Mouse (Mus musculus) liver, embryonic 14.5 days (tissue): ENCODE measurements around the gene Ppp2r3a. TPM values are rescaled to one million over a fixed set of nuclear protein-coding genes. Genes with fewer than 3 reads are reported as not detected.

Source experiments
- ATAC-seq: fragments of 200-750 bp; cut with Nextera tagmentation; 2 replicates; pipeline ENCODE4 v1.8.0; 2017; ENCODE audit warnings: moderate number of reproducible peaks, mild to moderate bottlenecking, moderate library complexity; ENCODE audit not compliant: insufficient read depth
- DNase-seq, 3 experiments: peaks; one replicate each; pipeline ENCODE4 v3.0.0-alpha.2; 2012 to 2013; ENCODE audit warnings: low read depth in 3 of 3, low spot score in 3 of 3
- H3K27ac ChIP-seq: fragments of 300-500 bp; sonication (generic); 2 replicates; pipeline ENCODE4 v1.5.1; 2014; ENCODE audit warnings: moderate library complexity, mild to moderate bottlenecking, control low read depth, inconsistent platforms
- H3K27me3 ChIP-seq: fragments of 300-500 bp; sonication (generic); 2 replicates; pipeline ENCODE4 v1.6.1; 2014; ENCODE audit warnings: mild to moderate bottlenecking, low read length, moderate library complexity; ENCODE audit not compliant: control insufficient read depth, insufficient read depth
- H3K36me3 ChIP-seq: fragments of 300-500 bp; sonication (generic); replicated peaks from 2 replicates; pipeline ENCODE4 v1.6.1; 2014; ENCODE audit warnings: low read depth; ENCODE audit not compliant: control insufficient read depth, insufficient read depth
- H3K4me1 ChIP-seq, 2 experiments: fragments of 200-500 bp in 1 of 2; fragments of 300-500 bp in 1 of 2; sonication (generic) in 1 of 2; replicated peaks; 2 replicates each; pipeline ENCODE4 v1.6.1; 2012 to 2014; ENCODE audit warnings: antibody characterized with exemption in 1 of 2, inconsistent platforms in 1 of 2, low read length in 1 of 2; ENCODE audit not compliant: control insufficient read depth in 2 of 2, insufficient read depth in 2 of 2
- H3K4me2 ChIP-seq: fragments of 300-500 bp; sonication (generic); 2 replicates; pipeline ENCODE4 v1.6.1; 2014; ENCODE audit warnings: low read depth, mild to moderate bottlenecking, control low read depth, moderate library complexity
- H3K4me3 ChIP-seq, 2 experiments: fragments of 200-500 bp in 1 of 2; fragments of 300-500 bp in 1 of 2; sonication (generic) in 1 of 2; 2 replicates each; pipeline ENCODE4 v1.5.1; 2012 to 2014; ENCODE audit warnings: low read depth in 2 of 2, low read length in 2 of 2, mild to moderate bottlenecking in 2 of 2, control low read depth in 1 of 2, inconsistent platforms in 1 of 2, moderate library complexity in 1 of 2; ENCODE audit not compliant: insufficient read depth in 1 of 2
- H3K9ac ChIP-seq: fragments of 300-500 bp; sonication (generic); replicated peaks from 2 replicates; pipeline ENCODE4 v1.6.1; 2014; ENCODE audit warnings: mild to moderate bottlenecking, control low read depth, moderate library complexity
- H3K9me3 ChIP-seq: fragments of 300-500 bp; sonication (generic); 2 replicates; pipeline ENCODE4 v1.6.1; 2016; ENCODE audit warnings: low read length, mixed read lengths; ENCODE audit not compliant: control insufficient read depth
- CTCF ChIP-seq: IDR thresholded peaks from 2 replicates; pipeline ENCODE4 v1.5.1; 2016; ENCODE audit warnings: antibody characterized with exemption, low read depth, control low read depth
- EP300 ChIP-seq: IDR thresholded peaks from 2 replicates; pipeline ENCODE4 v1.6.1; 2016; ENCODE audit warnings: antibody characterized with exemption, low read depth
- WGBS: fragments of 180-500 bp; shearing (Covaris S2); extraction: QIAGEN DNeasy Blood & Tissue Kit; methylation state at CpG from one replicate; pipeline ENCODE4 v1.1.7; 2014; ENCODE audit not compliant: insufficient replicate concordance; 5-methylcytosine and 5-hydroxymethylcytosine counted together
- polyA plus RNA-seq, 2 experiments: library from polyadenylated mRNA; depleted of rRNA in 1 of 2; stranded (reverse) in 1 of 2; unstranded in 1 of 2; fragments of >200 nt; fragmentation: Nextera tagmentation in 1 of 2; extraction: Ambion mirVana in 1 of 2; gene quantifications; 2 replicates each; pipeline versions ENCODE4 v1.2.1 to v1.2.3; 2012 to 2014

The Ppp2r3a gene
- polyA plus RNA-seq, 2 experiments = 2.1 TPM

DNA sequence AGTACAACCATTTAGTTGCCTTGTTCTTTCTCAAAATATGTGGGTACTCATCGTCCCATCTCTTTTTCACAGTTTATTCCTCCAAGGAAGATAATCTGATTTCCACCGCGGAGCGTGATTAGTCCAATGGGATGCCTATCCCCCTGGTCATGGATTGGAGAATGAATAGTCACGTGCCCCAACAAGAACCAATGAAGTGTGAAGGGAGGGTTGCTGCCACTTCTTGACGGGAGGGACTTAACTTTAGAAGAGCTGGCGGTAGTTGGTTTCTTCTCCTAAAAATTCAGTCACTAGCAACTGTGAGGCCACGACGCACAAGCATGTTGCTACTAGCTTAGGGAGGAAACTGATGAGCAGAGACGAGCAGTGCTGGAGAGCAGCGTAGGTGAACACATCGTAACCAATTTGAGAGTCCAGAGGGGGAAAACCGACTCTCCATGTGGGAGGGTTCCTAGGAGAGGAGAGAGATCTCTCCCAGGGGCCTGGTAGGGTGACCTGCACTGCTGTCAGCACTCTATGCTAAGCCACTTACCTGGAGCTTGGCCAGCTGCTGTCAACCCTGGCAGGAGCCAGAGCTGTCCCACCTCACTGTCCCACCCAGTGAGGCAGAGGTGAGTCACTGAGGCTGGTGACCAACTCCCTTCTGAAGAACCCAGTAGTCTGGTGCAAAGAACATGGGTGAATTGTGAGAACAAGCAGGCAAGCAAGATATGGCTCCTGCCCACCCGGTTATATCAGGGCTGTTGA, 37.5 kb upstream of the Ppp2r3a start:
- Histone ChIP-seq H3K27me3 (no peaks in the 10 kb centered on the region), H3K4me1 (no peaks in the 10 kb centered on the region), H3K27ac (no peak overlapping the region), H3K9ac (no peak overlapping the region), H3K36me3 (no peaks in the 10 kb centered on the region), H3K4me2 (no peak overlapping the region), H3K4me3 (no peak overlapping the region), H3K9me3 (no peaks in the 10 kb centered on the region)
- 73% methylated on average over 14 of the region's 14 CpGs for WGBS
- DNase-seq (no peak), ATAC-seq (no peak)
- TF ChIP-seq EP300 (no peak), CTCF (no peak)

DNA sequence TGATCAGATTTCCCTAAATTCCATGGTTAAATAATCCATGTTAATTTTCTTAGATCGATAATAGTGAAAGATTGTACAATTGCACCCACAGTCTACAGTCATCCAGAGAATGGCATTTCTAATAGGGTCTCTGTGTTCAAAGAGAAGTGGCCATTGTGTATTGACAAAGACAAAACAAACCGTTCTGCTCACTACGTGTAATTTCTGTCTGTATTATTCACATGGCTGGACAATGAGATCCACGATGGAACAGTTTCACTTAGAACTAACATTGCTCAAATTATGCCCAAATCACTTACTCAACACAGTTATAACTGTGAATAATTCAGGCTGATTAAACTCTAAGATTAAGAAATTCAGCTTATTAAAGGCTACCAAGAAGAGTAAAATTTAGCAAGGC, 35.2 kb upstream of the Ppp2r3a start:
- no peaks in the 10 kb centered on the region for H3K4me1 ChIP-seq
- H3K4me2 ChIP-seq = no peak overlapping the region
- H3K9ac ChIP-seq = no peak overlapping the region
- H3K27me3 ChIP-seq = no peaks in the 10 kb centered on the region
- DNase-seq (no peak), ATAC-seq (no peak)
- no peaks in the 10 kb centered on the region for H3K9me3 ChIP-seq
- no peaks in the 10 kb centered on the region for H3K36me3 ChIP-seq
- TF ChIP-seq EP300 (no peak), CTCF (no peak)
- no peak overlapping the region for H3K27ac ChIP-seq
- 65% methylated on average over 4 of the region's 4 CpGs for WGBS
- no peak overlapping the region for H3K4me3 ChIP-seq

DNA sequence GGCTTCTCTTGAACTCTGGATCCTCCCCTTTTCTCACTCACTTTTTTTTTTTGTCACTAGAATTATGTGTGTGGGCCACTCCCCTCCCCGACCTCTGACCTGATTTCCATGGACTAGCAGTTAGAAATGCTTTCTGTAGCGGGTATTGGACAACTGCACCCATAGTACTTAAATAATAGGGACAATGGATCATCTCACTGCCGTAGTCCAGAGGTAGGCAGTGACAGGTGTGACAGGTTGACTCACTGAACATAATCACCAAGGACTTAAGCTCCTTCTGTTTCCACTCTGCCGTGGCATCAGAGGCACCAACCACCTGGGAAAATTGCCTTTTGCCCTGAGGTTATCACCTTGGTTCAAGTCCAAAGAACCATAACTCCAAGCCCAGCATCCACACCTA, 32.5 kb upstream of the Ppp2r3a start:
- H3K4me1 ChIP-seq = no peaks in the 10 kb centered on the region
- no peak overlapping the region for H3K27ac ChIP-seq
- no peaks in the 10 kb centered on the region for H3K9me3 ChIP-seq
- WGBS = 62% methylated on average over 4 of the region's 4 CpGs
- H3K4me3 ChIP-seq = no peak overlapping the region
- H3K9ac ChIP-seq = no peak overlapping the region
- ATAC-seq (no peak), DNase-seq (no peak)
- no peak for TF ChIP-seq EP300
- TF ChIP-seq CTCF = no peak
- H3K36me3 ChIP-seq = no peaks in the 10 kb centered on the region
- no peaks in the 10 kb centered on the region for H3K27me3 ChIP-seq
- H3K4me2 ChIP-seq = no peak overlapping the region

GRCm38 (mm10) chr9:101282651-101283050, 31.1 kb upstream of the Ppp2r3a start:
- H3K36me3 ChIP-seq = no peaks in the 10 kb centered on the region
- no peak overlapping the region for H3K27ac ChIP-seq
- ATAC-seq = no peak
- WGBS = 67% methylated on average over 6 of the region's 6 CpGs
- no peak for DNase-seq
- no peaks in the 10 kb centered on the region for H3K27me3 ChIP-seq
- no peak overlapping the region for H3K4me3 ChIP-seq
- no peak overlapping the region for H3K9ac ChIP-seq
- no peak overlapping the region for H3K4me2 ChIP-seq
- TF ChIP-seq CTCF (no peak), EP300 (no peak)
- H3K9me3 ChIP-seq = no peaks in the 10 kb centered on the region
- no peaks in the 10 kb centered on the region for H3K4me1 ChIP-seq

DNA sequence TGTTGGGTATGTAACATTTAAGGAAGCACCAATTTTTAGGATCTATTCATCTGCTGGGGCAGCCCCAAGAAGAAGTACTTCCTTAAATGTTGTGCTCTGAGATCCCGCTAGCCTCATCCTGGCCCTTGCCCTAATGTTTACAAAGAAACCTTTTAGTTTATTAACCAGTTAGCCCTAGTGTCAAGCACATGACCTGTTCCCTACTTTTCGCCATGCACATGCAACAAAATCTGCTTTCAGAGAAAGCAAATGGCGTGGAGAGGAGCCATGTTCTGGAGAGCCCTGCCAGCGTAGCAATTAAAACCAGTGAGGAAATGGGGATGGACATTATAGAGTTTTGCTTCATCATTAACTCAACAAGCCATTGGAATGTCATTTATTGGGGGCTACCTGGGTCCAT, 30.3 kb upstream of the Ppp2r3a start:
- TF ChIP-seq EP300 (no peak), CTCF (no peak)
- 62% methylated on average over 4 of the region's 4 CpGs for WGBS
- H3K9ac ChIP-seq = no peak overlapping the region
- no peak overlapping the region for H3K4me3 ChIP-seq
- DNase-seq (no peak), ATAC-seq (no peak)
- no peak overlapping the region for H3K27ac ChIP-seq
- H3K4me2 ChIP-seq = no peak overlapping the region
- no peaks in the 10 kb centered on the region for H3K27me3 ChIP-seq
- no peaks in the 10 kb centered on the region for H3K9me3 ChIP-seq
- H3K36me3 ChIP-seq = no peaks in the 10 kb centered on the region
- no peaks in the 10 kb centered on the region for H3K4me1 ChIP-seq
